In the genomic region with DNA sequence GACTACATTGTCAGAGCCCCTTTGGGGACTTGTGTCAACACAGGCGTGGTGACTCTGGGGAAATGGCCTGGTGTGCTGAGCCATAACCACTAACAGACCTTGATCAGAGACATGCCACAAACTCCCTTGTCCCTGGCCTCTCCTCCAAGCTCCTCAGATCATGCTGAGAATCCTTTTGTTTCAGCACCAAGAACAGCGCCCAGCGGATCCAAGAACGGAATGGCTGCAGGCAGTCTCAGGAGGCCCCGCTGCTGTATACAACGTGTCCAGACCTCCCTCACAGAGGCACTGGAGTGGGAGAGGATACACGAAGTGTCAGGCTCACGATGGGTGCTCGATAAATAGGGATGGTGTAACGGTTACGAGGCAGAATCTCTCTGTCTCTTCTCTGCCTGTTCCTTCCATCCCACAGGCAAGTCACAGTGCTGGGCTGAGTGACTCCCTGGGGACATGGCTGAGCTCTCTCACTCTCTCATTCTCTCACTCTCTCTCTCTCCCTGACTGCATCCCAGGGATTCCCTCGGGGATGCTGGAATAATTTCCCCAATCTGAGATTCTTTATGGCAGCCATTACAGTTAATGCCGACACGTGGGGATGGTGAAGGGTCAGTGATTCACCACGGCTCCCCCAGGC, we compare ENCODE assay signal across 9 mouse cellular contexts.
DNase-seq lines count a peak whose midpoint lies in the region; ATAC-seq and TF ChIP-seq lines count a peak whose summit lies in the region.
"Had no signal": no experiment of that assay in that cellular context is flagged by ENCODE, and none has a peak within 500 bp of the region (broad histone marks: within the 10 kb centered on the region; RNA-seq: fewer than 3 reads in every experiment).

No protein-coding gene starts in this region.

- no peaks in the 10 kb centered on the region for H3K36me3 ChIP-seq in heart, adult 2 months (ENCODE audit: control insufficient read depth, insufficient read depth, low read length)
- H3K36me3 ChIP-seq in heart, embryonic 11.5 days (ENCODE audit: control insufficient read depth, insufficient read depth, low read length), result no peaks in the 10 kb centered on the region
- no peaks in the 10 kb centered on the region for H3K36me3 ChIP-seq in limb, embryonic 14.5 days (ENCODE audit: control insufficient read depth, insufficient read depth, low read length)
- H3K36me3 ChIP-seq in neural tube, embryonic 13.5 days, result no peaks in the 10 kb centered on the region
- H3K36me3 ChIP-seq: heart, embryonic 13.5 days had no signal

- intact Hi-C loops in heart, adult 2 months (cut with DNase I), result no loop called here

- H3K27ac ChIP-seq in heart, adult 2 months, result no peak overlapping the region
- no peak overlapping the region for H3K27ac ChIP-seq in heart, embryonic 11.5 days (ENCODE audit: low read depth, low read length)
- H3K27ac ChIP-seq in limb, embryonic 14.5 days (replicated peaks; ENCODE audit: low read depth, low read length), result no peak overlapping the region
- H3K27ac ChIP-seq in neural tube, embryonic 13.5 days (replicated peaks), result peak overlapping the region; percentile 57
- H3K27ac ChIP-seq: heart, embryonic 13.5 days had no signal

- WGBS in heart, adult 2 months, result 18% methylated on average over 15 of the region's 15 CpGs
- 19% methylated on average over 15 of the region's 15 CpGs for WGBS in heart, embryonic 11.5 days (ENCODE audit: insufficient replicate concordance)
- WGBS in limb, embryonic 14.5 days, result 19% methylated on average over 15 of the region's 15 CpGs
- 13% methylated on average over 15 of the region's 15 CpGs for WGBS in neural tube, embryonic 13.5 days

- no peak for TF ChIP-seq POLR2A in heart, adult 2 months (IDR thresholded peaks at IDR 0.05; ENCODE audit: insufficient read depth, low read depth, low read length)
- no peak for TF ChIP-seq POLR2A in limb, embryonic 14.5 days (IDR thresholded peaks at IDR 0.05; ENCODE audit: borderline replicate concordance, extremely low read depth, insufficient read depth, insufficient read length)

- peak; percentile 20 to 40 for DNase-seq in heart, adult 2 months
- DNase-seq in c-Kit-positive CD71-positive TER-119-negative erythroid progenitor cells, embryonic 14.5 days (ENCODE audit: low read depth), result peak; percentile 19
- DNase-seq in limb, embryonic 14.5 days (ENCODE audit: low spot score), result peak; percentile 81
- no peak for DNase-seq in layer of hippocampus, adult 18-20 months (ENCODE audit: low spot score in 2 of 2)

- H3K4me3 ChIP-seq in heart, adult 2 months, result no peak overlapping the region
- no peak overlapping the region for H3K4me3 ChIP-seq in heart, embryonic 11.5 days (ENCODE audit: low read depth, low read length)
- no peak overlapping the region for H3K4me3 ChIP-seq in limb, embryonic 14.5 days (replicated peaks; ENCODE audit: low read length)
- no peak overlapping the region for H3K4me3 ChIP-seq in neural tube, embryonic 13.5 days
- H3K4me3 ChIP-seq: heart, embryonic 13.5 days had no signal

- no peak for TF ChIP-seq CTCF in heart, adult 2 months (IDR thresholded peaks at IDR 0.05)

- no peak overlapping the region for H3K4me2 ChIP-seq in heart, embryonic 11.5 days
- no peak overlapping the region for H3K4me2 ChIP-seq in limb, embryonic 14.5 days (replicated peaks; ENCODE audit: low read depth, low read length, severe bottlenecking)
- H3K4me2 ChIP-seq in neural tube, embryonic 13.5 days, result no peak overlapping the region
- H3K4me2 ChIP-seq: heart, embryonic 13.5 days had no signal

- H3K9ac ChIP-seq in heart, adult 2 months (ENCODE audit: low read depth, low read length), result no peak overlapping the region
- no peak overlapping the region for H3K9ac ChIP-seq in heart, embryonic 11.5 days (ENCODE audit: low read depth, low read length)
- H3K9ac ChIP-seq in limb, embryonic 14.5 days (ENCODE audit: low read depth, low read length, severe bottlenecking), result no peak overlapping the region
- no peak overlapping the region for H3K9ac ChIP-seq in neural tube, embryonic 13.5 days
- H3K9ac ChIP-seq: heart, embryonic 13.5 days had no signal

- ATAC-seq in heart, embryonic 11.5 days (replicated peaks; ENCODE audit: insufficient number of reproducible peaks, low FRiP score, low TSS enrichment), result no peak
- ATAC-seq in hematopoietic stem cell, adult 5-6 weeks (replicated peaks in 1 of 2; ENCODE audit: insufficient read depth in 1 of 2, low FRiP score in 2 of 2, low TSS enrichment in 1 of 2, low read depth in 1 of 2, poor library complexity in 2 of 2, severe bottlenecking in 2 of 2), result 0 out of 4 replicates have a peak, but pooled peaks have one; percentile 45 to 59
- ATAC-seq in limb, embryonic 14.5 days (ENCODE audit: low FRiP score, low read depth), result no peak
- ATAC-seq in neural tube, embryonic 13.5 days (ENCODE audit: low read depth), result peak; percentile 62
- no peak for ATAC-seq in activated CD4-positive, CD25-positive, alpha-beta regulatory T cell, adult 4 months

- H3K4me1 ChIP-seq in heart, adult 2 months (ENCODE audit: control insufficient read depth, insufficient read depth, low read length), result no peaks in the 10 kb centered on the region
- no peaks in the 10 kb centered on the region for H3K4me1 ChIP-seq in heart, embryonic 11.5 days (ENCODE audit: control insufficient read depth, insufficient read depth, low read length)
- no peaks in the 10 kb centered on the region for H3K4me1 ChIP-seq in limb, embryonic 14.5 days (ENCODE audit: control insufficient read depth, insufficient read depth, low read length)
- peaks cover 57% of the 10 kb centered on the region for H3K4me1 ChIP-seq in neural tube, embryonic 13.5 days (replicated peaks)
- H3K4me1 ChIP-seq: heart, embryonic 13.5 days had no signal

- no peak for TF ChIP-seq EP300 in heart, adult 2 months (IDR thresholded peaks at IDR 0.05; ENCODE audit: insufficient read depth, low read depth, low read length)

- H3K79me2 ChIP-seq in heart, adult 2 months (replicated peaks; ENCODE audit: control insufficient read depth, insufficient read depth, low read length), result no peaks in the 10 kb centered on the region

- H3K9me3 ChIP-seq in heart, embryonic 11.5 days (replicated peaks; ENCODE audit: control insufficient read depth, low read length), result no peaks in the 10 kb centered on the region
- H3K9me3 ChIP-seq in limb, embryonic 14.5 days (ENCODE audit: control insufficient read depth, low read length), result no peaks in the 10 kb centered on the region
- H3K9me3 ChIP-seq in neural tube, embryonic 13.5 days, result no peaks in the 10 kb centered on the region
- H3K9me3 ChIP-seq: heart, embryonic 13.5 days had no signal

- H3K27me3 ChIP-seq in heart, adult 2 months (ENCODE audit: control insufficient read depth, insufficient read depth, low read length), result no peaks in the 10 kb centered on the region
- H3K27me3 ChIP-seq in heart, embryonic 11.5 days (ENCODE audit: control insufficient read depth, insufficient read depth, low read length), result peaks cover 56% of the 10 kb centered on the region
- no peaks in the 10 kb centered on the region; the same call in 1 of the 2 replicates for H3K27me3 ChIP-seq in limb, embryonic 14.5 days (ENCODE audit: control insufficient read depth, insufficient read depth, low read length)
- peaks cover 50% of the 10 kb centered on the region for H3K27me3 ChIP-seq in neural tube, embryonic 13.5 days

Comparison
In these comparisons a context has a peak if more than half of its experiments do, and no peak if none do; other contexts are left out.
1. DNase-seq: peak in heart, adult 2 months (2 of 2), c-Kit-positive CD71-positive TER-119-negative erythroid progenitor cells, embryonic 14.5 days (single experiment) and limb, embryonic 14.5 days (single experiment); none in layer of hippocampus, adult 18-20 months (0 of 2).
2. ATAC-seq: peak in hematopoietic stem cell, adult 5-6 weeks (2 of 2) and neural tube, embryonic 13.5 days (single experiment); none in heart, embryonic 11.5 days (single experiment), limb, embryonic 14.5 days (single experiment) and activated CD4-positive, CD25-positive, alpha-beta regulatory T cell, adult 4 months (single experiment).